Mouse (Mus musculus) kidney, adult 2 months (tissue): ENCODE measurements around the gene Pkp1.

Source experiments
- CTCF ChIP-seq: fragments of 200-500 bp; conservative IDR thresholded peaks from 2 replicates; pipeline ENCODE4 v1.5.1; 2011; ENCODE audit warnings: low read depth, mild to moderate bottlenecking, control low read depth, low read length, moderate library complexity, mixed read lengths; ENCODE audit not compliant: insufficient read depth, insufficient read length
- POLR2A ChIP-seq: fragments of 200-500 bp; IDR thresholded peaks from one replicate; pipeline ENCODE4 v1.6.1; 2011; ENCODE audit warnings: low read depth, low read length, control low read depth

DNA sequence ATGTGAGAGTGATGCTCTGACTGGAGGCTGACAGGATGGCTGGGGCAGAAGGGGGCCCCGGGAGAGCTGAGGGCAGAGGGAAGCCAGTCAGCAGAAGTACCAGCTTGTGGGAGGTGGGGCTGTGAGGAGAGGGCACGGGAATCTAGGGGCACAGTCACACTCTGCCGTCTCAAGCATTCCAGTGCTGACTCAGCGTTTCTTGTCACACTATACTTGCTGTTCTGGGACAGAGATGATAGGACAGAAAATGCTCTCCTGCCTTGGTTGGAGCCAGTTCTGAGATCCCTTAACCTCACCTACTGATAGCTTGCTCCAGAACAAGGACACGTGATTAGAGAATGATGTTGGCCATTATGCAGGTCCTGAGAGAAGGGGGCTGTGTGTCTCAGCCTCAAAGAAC lies 44.2 kb upstream of the Pkp1 start:
- TF ChIP-seq CTCF (no peak), POLR2A (no peak)
